Mouse (Mus musculus): ENCODE results near the gene Simc1.

- TF ChIP-seq MAFK (IDR thresholded peaks at IDR 0.05; ENCODE audit: borderline replicate concordance, low read depth, low read length): no peak
- TF ChIP-seq POLR2A (IDR thresholded peaks at IDR 0.05; ENCODE audit: control insufficient read depth in 1 of 2, insufficient read depth in 1 of 2, low read depth in 1 of 2, low read length in 2 of 2, poor library complexity in 1 of 2): no peak
- no peak for TF ChIP-seq POLR2AphosphoS5 (IDR thresholded peaks at IDR 0.05; ENCODE audit: borderline replicate concordance, low read depth, low read length)
- no peak for TF ChIP-seq USF1 (IDR thresholded peaks at IDR 0.05; ENCODE audit: low read depth, low read length)
- TF ChIP-seq POLR2AphosphoS2 (IDR thresholded peaks at IDR 0.05; ENCODE audit: low read length): no peak
- no peak for TF ChIP-seq MAX (IDR thresholded peaks at IDR 0.05; ENCODE audit: low read length)
- TF ChIP-seq TCF12 (IDR thresholded peaks at IDR 0.05; ENCODE audit: low read depth, low read length): no peak
- TF ChIP-seq MEF2A (IDR thresholded peaks at IDR 0.05; ENCODE audit: extremely low read depth, insufficient replicate concordance, low read depth, low read length, poor library complexity, severe bottlenecking): no peak
- TF ChIP-seq ZKSCAN1 (IDR thresholded peaks at IDR 0.05; ENCODE audit: low read depth, low read length): no peak
Measured at GRCm38 (mm10) chr13:54556176-54556575, 52.6 kb downstream of the Simc1 start.

Measured in MEL (cell line).